Mouse (Mus musculus) stomach, embryonic 16.5 days (tissue): ENCODE measurements around the gene Lpp. TPM values are rescaled to one million over a fixed set of nuclear protein-coding genes. Genes with fewer than 3 reads are reported as not detected.

Source experiments
- ATAC-seq: fragments of 200-750 bp; cut with Nextera tagmentation; 2 replicates; pipeline ENCODE4 v1.8.0; 2017; ENCODE audit warnings: moderate number of reproducible peaks, moderate TSS enrichment; ENCODE audit not compliant: insufficient read depth, low FRiP score
- H3K27ac ChIP-seq: fragments of 300-500 bp; sonication (generic); 2 replicates; pipeline ENCODE4 v1.5.1; 2014; ENCODE audit warnings: low read length
- H3K27me3 ChIP-seq: fragments of 300-500 bp; sonication (generic); 2 replicates; pipeline ENCODE4 v1.6.1; 2014; ENCODE audit warnings: low read length, control low read depth, mixed read lengths; ENCODE audit not compliant: control insufficient read depth, insufficient read depth
- H3K36me3 ChIP-seq: fragments of 300-500 bp; sonication (generic); 2 replicates; pipeline ENCODE4 v1.6.1; 2014; ENCODE audit warnings: low read length; ENCODE audit not compliant: control insufficient read depth, insufficient read depth
- H3K4me1 ChIP-seq: fragments of 300-500 bp; sonication (generic); 2 replicates; pipeline ENCODE4 v1.6.1; 2014; ENCODE audit warnings: low read length, control low read depth, mixed read lengths; ENCODE audit not compliant: control insufficient read depth, insufficient read depth
- H3K4me2 ChIP-seq: fragments of 300-500 bp; sonication (generic); 2 replicates; pipeline ENCODE4 v1.6.1; 2014; ENCODE audit warnings: low read depth, low read length, mixed read lengths
- H3K4me3 ChIP-seq: fragments of 300-500 bp; sonication (generic); replicated peaks from 2 replicates; pipeline ENCODE4 v1.5.1; 2014; ENCODE audit warnings: mild to moderate bottlenecking, low read length
- H3K9ac ChIP-seq: fragments of 300-500 bp; sonication (generic); 2 replicates; pipeline ENCODE4 v1.6.1; 2014; ENCODE audit warnings: low read length
- H3K9me3 ChIP-seq: fragments of 300-500 bp; sonication (generic); replicated peaks from 2 replicates; pipeline ENCODE4 v1.6.1; 2016; ENCODE audit warnings: low read length, control low read depth; ENCODE audit not compliant: control insufficient read depth
- WGBS: fragments of 180-500 bp; shearing (Covaris S2); extraction: QIAGEN DNeasy Blood & Tissue Kit; methylation state at CpG from one replicate; pipeline ENCODE4 v1.1.7; 2014; 5-methylcytosine and 5-hydroxymethylcytosine counted together
- polyA plus RNA-seq: library from polyadenylated mRNA; unstranded; fragments of >200 nt; fragmentation: Nextera tagmentation; extraction: Ambion mirVana; gene quantifications from 2 replicates; pipeline ENCODE4 v1.2.1, GENCODE M21; 2015

Gene Lpp
- polyA plus RNA-seq, 1 experiment from 2014 or later: 79.4 TPM

DNA sequence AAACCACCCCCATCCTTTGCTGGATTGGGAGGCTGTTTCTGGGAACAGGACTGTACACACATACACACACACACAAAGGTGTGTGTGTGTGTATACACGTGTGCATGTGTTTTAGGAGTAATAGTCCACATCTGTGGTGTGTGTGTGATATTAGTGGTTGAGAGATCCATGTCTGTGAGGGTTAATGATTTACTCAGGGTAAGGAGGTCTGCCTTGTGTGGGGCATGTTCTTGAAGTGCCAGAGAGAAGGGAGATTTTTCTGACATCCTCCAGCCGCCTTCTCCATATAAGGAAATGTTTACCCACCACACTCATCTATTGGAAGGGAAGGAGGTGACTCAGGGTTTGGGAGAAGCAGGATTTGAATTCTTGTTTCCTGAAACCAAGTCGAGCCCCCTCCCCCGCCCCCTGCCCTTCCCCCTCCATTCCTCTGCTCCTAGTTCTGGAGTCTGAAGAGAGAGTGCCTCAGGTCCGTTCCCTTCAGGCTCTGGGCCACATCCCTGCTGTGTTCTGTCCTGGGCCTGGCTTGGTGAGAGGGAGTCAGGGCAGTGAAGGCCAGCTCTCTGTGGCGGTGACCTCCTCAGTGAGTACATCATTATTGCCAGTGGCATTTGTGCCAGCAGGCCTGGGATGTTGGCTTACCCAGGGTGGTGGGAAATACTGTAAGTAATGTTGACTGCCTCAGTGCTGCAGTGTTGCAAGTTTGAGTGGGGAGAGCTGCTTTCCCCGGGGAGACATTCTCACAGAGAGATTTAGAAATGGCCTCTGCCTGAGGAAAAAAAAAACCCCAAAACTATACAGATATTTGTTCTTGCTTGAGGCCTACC is 54.6 kb downstream of the Lpp start:
- H3K36me3 ChIP-seq: no peaks in the 10 kb centered on the region
- H3K27me3 ChIP-seq: no peaks in the 10 kb centered on the region
- no peaks in the 10 kb centered on the region for H3K9me3 ChIP-seq
- peak overlapping the region; percentile 31 for H3K4me3 ChIP-seq
- H3K9ac ChIP-seq: peak overlapping the region; percentile 55
- H3K4me1 ChIP-seq: peaks cover 48% of the 10 kb centered on the region
- peak; percentile 86 for ATAC-seq
- peak overlapping the region; percentile 43 for H3K4me2 ChIP-seq
- H3K27ac ChIP-seq: peak overlapping the region; percentile 88
- 34% methylated on average over 7 of the region's 7 CpGs for WGBS

DNA sequence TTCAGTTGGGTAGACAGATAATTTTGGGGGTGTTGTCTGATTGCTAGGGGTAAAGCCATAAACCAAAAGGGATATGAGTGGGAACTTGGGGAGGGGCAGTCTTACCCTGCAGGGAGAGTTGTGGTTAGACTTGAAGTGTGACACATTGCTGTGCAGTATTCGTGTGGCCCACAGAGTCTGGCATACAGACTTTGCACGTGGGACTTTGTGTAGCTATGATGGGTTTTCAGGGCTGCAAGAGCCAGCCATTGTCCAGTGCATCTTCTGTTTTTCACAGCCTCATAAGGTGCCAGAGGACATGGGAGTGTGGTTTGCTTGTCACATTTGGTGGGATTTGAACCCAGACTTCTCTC is 55.2 kb downstream of the Lpp start:
- Histone ChIP-seq H3K9ac (peak overlapping the region; percentile 55), H3K4me2 (peak overlapping the region; percentile 43), H3K4me1 (peaks cover 44% of the 10 kb centered on the region), H3K4me3 (peak overlapping the region; percentile 31), H3K36me3 (no peaks in the 10 kb centered on the region), H3K9me3 (no peaks in the 10 kb centered on the region), H3K27ac (peak overlapping the region; percentile 88), H3K27me3 (no peaks in the 10 kb centered on the region)
- ATAC-seq: no peak
- WGBS: 42% methylated on average over 2 of the region's 2 CpGs

DNA sequence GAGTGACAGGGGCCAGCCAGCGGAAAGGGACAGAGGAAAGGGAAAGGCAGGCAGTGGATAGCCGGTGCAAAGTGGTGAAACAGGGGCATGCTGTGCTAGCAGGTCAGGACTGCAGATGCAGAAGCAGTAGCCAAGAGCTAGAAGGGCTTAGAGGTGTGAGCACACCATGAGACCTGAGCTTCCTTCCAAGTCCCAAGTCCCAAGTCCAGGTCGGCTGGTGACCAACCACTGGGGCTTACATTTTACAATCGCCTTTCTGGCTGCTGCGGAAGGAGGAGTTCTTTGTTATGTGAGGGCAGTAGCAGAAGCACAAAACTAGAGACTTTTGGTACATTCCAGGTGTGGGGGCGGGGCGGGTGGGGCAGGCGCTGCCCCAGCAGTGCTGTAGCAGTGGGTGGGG is 56.5 kb downstream of the Lpp start:
- Histone ChIP-seq H3K9ac (peak overlapping the region; percentile 34), H3K4me2 (peak overlapping the region; percentile 40), H3K27me3 (no peaks in the 10 kb centered on the region), H3K36me3 (no peaks in the 10 kb centered on the region), H3K4me3 (peak overlapping the region; percentile 26), H3K27ac (peak overlapping the region; percentile 2; the same call in 1 of the 2 replicates), H3K4me1 (peaks cover 42% of the 10 kb centered on the region), H3K9me3 (no peaks in the 10 kb centered on the region)
- WGBS: 20% methylated on average over 8 of the region's 8 CpGs
- no peak; the same call in 1 of the 2 replicates for ATAC-seq

DNA sequence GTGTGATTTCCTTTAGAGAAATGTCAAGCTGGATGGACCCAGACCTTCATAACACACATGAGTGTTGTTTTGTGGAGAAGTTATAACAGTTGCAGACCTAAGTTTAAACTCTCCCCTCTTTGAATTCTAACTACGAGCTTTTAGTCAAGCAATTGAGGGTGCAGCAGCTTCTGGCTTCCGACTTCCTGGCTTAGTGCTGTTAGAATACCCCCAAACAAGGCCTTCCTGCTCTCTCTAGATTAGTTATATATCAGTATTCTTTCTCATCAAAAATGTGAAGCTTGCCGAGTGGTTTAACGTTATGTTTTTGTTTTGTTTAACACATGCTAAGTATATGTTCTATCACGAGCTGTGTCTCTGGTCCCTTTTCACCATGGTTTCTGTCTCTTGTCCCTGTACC is 56.9 kb downstream of the Lpp start:
- Histone ChIP-seq H3K4me2 (peak overlapping the region; percentile 40), H3K4me3 (peak overlapping the region; percentile 26), H3K9me3 (no peaks in the 10 kb centered on the region), H3K27me3 (no peaks in the 10 kb centered on the region), H3K27ac (peak overlapping the region; percentile 2; the same call in 1 of the 2 replicates), H3K36me3 (no peaks in the 10 kb centered on the region), H3K4me1 (peaks cover 45% of the 10 kb centered on the region), H3K9ac (peak overlapping the region; percentile 34)
- no peak for ATAC-seq
- 37% methylated on average over 5 of the region's 5 CpGs for WGBS

DNA sequence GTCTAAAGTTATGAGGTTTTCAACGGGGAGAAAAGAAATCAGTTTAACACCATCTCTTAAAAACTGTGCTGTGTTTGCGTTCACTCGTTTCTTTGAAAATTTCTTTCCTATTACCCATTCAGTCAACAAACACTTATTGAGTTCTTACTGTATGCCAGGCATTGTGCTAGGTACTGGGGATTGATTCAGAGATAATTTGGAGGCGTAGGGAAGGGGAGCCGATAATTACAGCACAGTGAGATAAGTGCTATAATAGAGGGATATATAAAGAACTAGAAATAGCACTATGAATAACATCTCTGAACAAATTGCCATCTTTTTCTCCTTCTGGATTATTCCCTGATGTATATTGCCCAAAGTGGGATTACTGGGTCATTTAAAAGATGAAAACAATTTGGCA is 57.8 kb downstream of the Lpp start:
- no peak overlapping the region for H3K27ac ChIP-seq
- no peak overlapping the region for H3K9ac ChIP-seq
- no peak overlapping the region for H3K4me2 ChIP-seq
- H3K4me1 ChIP-seq: peaks cover 51% of the 10 kb centered on the region
- H3K4me3 ChIP-seq: no peak overlapping the region
- H3K27me3 ChIP-seq: no peaks in the 10 kb centered on the region
- no peak for ATAC-seq
- H3K36me3 ChIP-seq: no peaks in the 10 kb centered on the region
- no peaks in the 10 kb centered on the region for H3K9me3 ChIP-seq
- WGBS: 65% methylated on average over 5 of the region's 5 CpGs

DNA sequence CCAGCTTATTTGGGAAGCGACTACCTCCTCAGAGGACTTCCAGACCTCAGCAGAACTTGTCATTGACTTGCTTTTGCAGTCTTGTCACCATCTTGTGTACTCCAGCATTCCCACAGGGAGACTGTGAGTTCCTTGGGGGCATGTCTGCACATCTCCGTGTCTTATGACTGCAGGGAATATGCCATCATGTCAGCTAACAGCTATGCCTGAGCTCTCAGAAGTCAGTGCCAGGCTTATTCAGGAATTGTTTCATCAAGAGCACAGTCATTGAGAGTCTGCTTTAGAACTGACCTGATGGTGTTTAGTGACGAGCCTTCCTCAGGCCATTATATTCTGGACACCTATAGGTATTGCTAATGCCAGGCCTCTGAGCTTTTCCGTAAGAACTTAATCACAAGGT is 60.2 kb downstream of the Lpp start:
- Histone ChIP-seq H3K36me3 (peaks cover 5% of the 10 kb centered on the region), H3K4me1 (peaks cover 40% of the 10 kb centered on the region), H3K27me3 (no peaks in the 10 kb centered on the region), H3K4me3 (no peak overlapping the region), H3K9ac (no peak overlapping the region), H3K4me2 (no peak overlapping the region), H3K27ac (no peak overlapping the region; the same call in 1 of the 2 replicates), H3K9me3 (no peaks in the 10 kb centered on the region)
- WGBS: 82% methylated on average over 4 of the region's 4 CpGs
- ATAC-seq: no peak

DNA sequence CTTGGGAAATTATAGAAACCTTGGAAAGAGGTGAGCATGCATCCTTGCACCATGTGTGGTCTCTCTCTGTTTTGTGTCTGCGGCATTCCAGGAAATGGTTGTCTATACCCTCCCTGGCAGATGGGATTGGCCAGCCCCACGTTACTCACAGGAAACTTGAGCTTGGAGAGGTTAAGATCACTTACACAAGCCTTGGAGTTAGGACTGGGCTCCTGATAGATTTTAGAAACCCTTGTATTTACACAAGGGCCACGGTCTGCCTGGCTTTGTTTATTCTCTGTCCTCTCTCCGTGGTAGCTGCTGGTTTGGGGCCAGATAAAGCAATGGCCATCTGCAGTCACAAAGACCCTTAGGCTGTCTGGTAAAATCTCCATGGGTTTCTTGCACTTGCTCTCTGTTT is 61.2 kb downstream of the Lpp start:
- H3K4me1 ChIP-seq: peaks cover 40% of the 10 kb centered on the region
- no peak overlapping the region for H3K4me2 ChIP-seq
- 7% methylated on average over 4 of the region's 4 CpGs for WGBS
- ATAC-seq: peak; percentile 83; the same call in 1 of the 2 replicates
- no peak overlapping the region for H3K4me3 ChIP-seq
- H3K27ac ChIP-seq: peak overlapping the region; percentile 66; the same call in 1 of the 2 replicates
- H3K27me3 ChIP-seq: no peaks in the 10 kb centered on the region
- peaks cover 5% of the 10 kb centered on the region for H3K36me3 ChIP-seq
- no peak overlapping the region for H3K9ac ChIP-seq
- H3K9me3 ChIP-seq: no peaks in the 10 kb centered on the region

DNA sequence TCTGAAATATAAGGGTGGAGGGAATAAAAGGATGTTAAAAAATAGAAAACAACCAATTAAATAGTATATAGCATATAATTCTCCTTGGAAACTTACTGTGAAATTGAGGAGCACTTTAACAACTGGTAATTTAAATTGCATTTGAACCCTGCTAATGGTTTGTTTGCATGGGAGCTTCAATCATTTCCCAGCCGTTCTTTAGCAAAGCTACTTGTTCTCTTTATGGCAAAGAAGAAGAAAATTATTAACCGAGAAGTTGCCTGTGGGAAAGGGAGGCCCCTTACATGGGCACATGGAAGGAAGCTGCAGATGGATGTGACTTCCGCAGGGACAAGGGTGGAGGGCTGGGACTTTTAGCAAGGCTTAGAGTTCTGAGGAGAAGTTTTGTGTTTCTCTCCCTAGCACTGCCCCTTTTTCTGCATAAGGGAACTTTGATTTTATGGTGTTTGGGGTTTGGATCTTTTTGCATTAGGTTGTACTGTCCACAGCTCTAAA is 62.1 kb downstream of the Lpp start:
- H3K9ac ChIP-seq: 0 out of 2 replicates have a peak overlapping the region, but pooled peaks have one; percentile 26
- H3K4me2 ChIP-seq: no peak overlapping the region
- no peaks in the 10 kb centered on the region for H3K9me3 ChIP-seq
- H3K27ac ChIP-seq: peak overlapping the region; percentile 15; the same call in 1 of the 2 replicates
- H3K4me1 ChIP-seq: peaks cover 39% of the 10 kb centered on the region
- no peak overlapping the region for H3K4me3 ChIP-seq
- peaks cover 5% of the 10 kb centered on the region for H3K36me3 ChIP-seq
- H3K27me3 ChIP-seq: no peaks in the 10 kb centered on the region
- 38% methylated on average over 3 of the region's 3 CpGs for WGBS
- ATAC-seq: no peak

DNA sequence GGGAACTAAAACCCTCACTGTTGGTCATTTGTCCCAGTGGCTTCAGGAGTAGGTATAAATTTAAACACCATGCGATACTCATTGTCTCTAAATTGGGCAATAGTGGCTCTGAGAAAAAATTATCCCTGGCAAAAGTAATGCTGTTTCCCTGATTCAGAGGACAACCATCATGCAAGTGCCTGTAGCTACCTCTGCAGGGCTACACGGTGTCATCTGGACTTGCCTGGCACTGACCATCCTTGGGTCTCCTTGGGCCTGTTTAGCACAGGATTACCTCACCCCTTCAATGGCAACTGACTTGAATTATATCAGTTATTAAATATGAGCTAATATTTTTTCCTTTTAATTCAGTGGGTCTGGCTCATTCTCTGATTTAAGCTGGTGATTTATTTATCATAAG is 70.5 kb downstream of the Lpp start:
- H3K4me3 ChIP-seq: no peak overlapping the region
- ATAC-seq: no peak
- no peaks in the 10 kb centered on the region for H3K9me3 ChIP-seq
- peaks cover 17% of the 10 kb centered on the region for H3K4me1 ChIP-seq
- H3K36me3 ChIP-seq: no peaks in the 10 kb centered on the region
- no peak overlapping the region for H3K4me2 ChIP-seq
- no peak overlapping the region for H3K27ac ChIP-seq
- H3K27me3 ChIP-seq: no peaks in the 10 kb centered on the region
- WGBS: 91% methylated on average over 2 of the region's 2 CpGs
- H3K9ac ChIP-seq: no peak overlapping the region
